Mouse (Mus musculus) midbrain, embryonic 13.5 days (tissue): ENCODE measurements around the gene Rad54l. TPM values are rescaled to one million over a fixed set of nuclear protein-coding genes. Genes with fewer than 3 reads are reported as not detected.

ENCODE experiments used
- ATAC-seq: fragments of 200-750 bp; cut with Nextera tagmentation; 2 replicates; pipeline ENCODE4 v1.8.0; 2017; ENCODE audit warnings: mild to moderate bottlenecking, moderate TSS enrichment, moderate library complexity
- H3K27ac ChIP-seq: fragments of 300-500 bp; sonication (generic); 2 replicates; pipeline ENCODE4 v1.5.1; 2015; ENCODE audit warnings: inconsistent platforms, mild to moderate bottlenecking, moderate library complexity
- H3K27me3 ChIP-seq: fragments of 300-500 bp; sonication (generic); 2 replicates; pipeline ENCODE4 v1.6.1; 2015; ENCODE audit warnings: mild to moderate bottlenecking, inconsistent platforms
- H3K36me3 ChIP-seq: fragments of 300-500 bp; sonication (generic); 2 replicates; pipeline ENCODE4 v1.6.1; 2015; ENCODE audit warnings: mild to moderate bottlenecking, inconsistent platforms
- H3K4me1 ChIP-seq: fragments of 300-500 bp; sonication (generic); replicated peaks from 2 replicates; pipeline ENCODE4 v1.6.1; 2015; ENCODE audit warnings: inconsistent platforms
- H3K4me2 ChIP-seq: fragments of 300-500 bp; sonication (generic); replicated peaks from 2 replicates; pipeline ENCODE4 v1.6.1; 2015; ENCODE audit warnings: moderate library complexity, mild to moderate bottlenecking, inconsistent platforms
- H3K4me3 ChIP-seq: fragments of 300-500 bp; sonication (generic); replicated peaks from 2 replicates; pipeline ENCODE4 v1.5.1; 2015; ENCODE audit warnings: mild to moderate bottlenecking, inconsistent platforms
- H3K9ac ChIP-seq: fragments of 300-500 bp; sonication (generic); replicated peaks from 2 replicates; pipeline ENCODE4 v1.6.1; 2015; ENCODE audit warnings: mild to moderate bottlenecking, inconsistent platforms
- H3K9me3 ChIP-seq: fragments of 300-500 bp; sonication (generic); 2 replicates; pipeline ENCODE4 v1.6.1; 2016; ENCODE audit warnings: mild to moderate bottlenecking, inconsistent platforms
- WGBS: fragments of 180-500 bp; shearing (Covaris S2); methylation state at CpG from one replicate; pipeline ENCODE4 v1.1.7; 2015; 5-methylcytosine and 5-hydroxymethylcytosine counted together
- polyA plus RNA-seq: library from polyadenylated mRNA; unstranded; fragments of >200 nt; fragmentation: Nextera tagmentation; extraction: Ambion mirVana; gene quantifications from 2 replicates; pipeline ENCODE4 v1.2.1, GENCODE M21; 2015

Rad54l gene
- polyA plus RNA-seq, 1 experiment from 2014 or later: 19.4 TPM

DNA sequence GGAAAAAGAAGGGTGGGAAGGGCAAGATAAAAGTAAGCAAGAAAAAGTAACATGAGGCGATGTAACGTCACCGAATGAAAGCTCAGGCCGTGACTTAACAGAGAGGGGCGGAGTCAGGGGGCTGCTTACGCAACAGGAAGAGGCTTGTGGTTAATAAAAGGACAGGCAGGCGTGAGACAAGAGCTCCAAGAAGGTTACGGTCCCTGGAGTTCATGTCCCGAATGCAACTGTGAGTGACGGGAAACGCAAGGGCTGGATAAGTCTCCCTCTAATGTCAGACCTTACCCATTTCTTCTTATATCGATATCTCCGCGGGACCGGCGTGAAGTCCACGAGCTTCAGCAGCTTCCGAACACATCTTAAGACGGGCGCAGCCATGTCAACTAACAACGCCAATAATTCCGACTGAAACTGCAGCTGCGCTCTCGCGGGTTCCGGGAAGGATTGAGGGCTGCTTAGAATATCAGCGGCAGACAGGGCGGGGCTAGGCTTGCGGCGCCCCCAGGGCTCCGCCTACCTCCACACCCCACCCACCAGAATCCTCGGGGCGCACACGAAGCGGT lies 70.0 kb downstream of the Rad54l start, which contains the start of gene Nsun4:
Nsun4 (minus strand) TSS at position 478 of the 563 bp plus-strand sequence.
- peak; percentile 96 for ATAC-seq
- Histone ChIP-seq H3K9ac (peak within 1 kb of the TSS; percentile 62), H3K4me1 (peaks cover 16% of the 10 kb centered on the region), H3K27ac (peak within 1 kb of the TSS; percentile 86), H3K36me3 (no peaks in the 10 kb centered on the region), H3K27me3 (no peaks in the 10 kb centered on the region), H3K9me3 (no peaks in the 10 kb centered on the region), H3K4me2 (peak within 1 kb of the TSS; percentile 68), H3K4me3 (peak within 1 kb of the TSS; percentile 58)
- WGBS: under 1% methylated on average over 35 of the region's 35 CpGs

DNA sequence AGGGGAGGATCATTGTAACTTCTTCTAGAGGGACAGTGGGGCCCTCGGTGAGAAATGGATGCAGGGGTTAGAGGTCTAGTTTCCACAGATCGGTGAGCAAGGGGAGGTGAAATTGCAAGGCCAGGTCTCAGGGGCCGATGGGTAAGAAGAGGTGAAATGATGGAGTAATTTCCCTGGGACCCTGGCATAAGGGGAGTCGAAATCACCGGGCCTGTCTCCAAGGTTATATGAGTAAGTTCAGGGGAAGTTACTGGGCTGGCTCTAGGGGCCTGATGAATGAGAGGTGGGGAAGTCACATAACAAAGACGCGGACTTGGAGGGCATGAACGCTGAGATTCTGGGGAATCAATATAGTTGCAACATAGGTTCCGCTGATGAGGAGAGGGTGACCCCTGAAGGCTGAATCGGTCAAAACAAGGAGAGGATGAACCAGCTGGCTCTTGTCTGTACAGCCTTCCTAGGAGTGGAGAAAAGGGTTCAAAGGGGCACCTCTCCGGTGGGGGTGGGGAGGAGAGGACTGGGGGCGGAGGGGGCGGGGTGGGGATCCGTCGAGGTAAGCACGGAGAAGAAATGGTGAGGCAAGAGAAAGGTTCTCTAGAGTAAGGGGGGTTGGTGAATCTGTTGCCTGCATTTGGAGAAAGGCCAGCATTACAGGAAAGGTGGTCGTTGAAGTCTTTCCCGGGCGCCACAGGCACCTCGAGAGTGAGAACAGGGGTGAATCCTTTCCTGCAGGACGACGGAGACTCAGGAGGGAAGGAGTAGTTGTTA lies 70.8 kb downstream of the Rad54l start:
- peak overlapping the region; percentile 58 for H3K4me3 ChIP-seq
- peak overlapping the region; percentile 62 for H3K9ac ChIP-seq
- no peaks in the 10 kb centered on the region for H3K27me3 ChIP-seq
- ATAC-seq: peak; percentile 44
- H3K9me3 ChIP-seq: no peaks in the 10 kb centered on the region
- WGBS: 9% methylated on average over 22 of the region's 22 CpGs
- peak overlapping the region; percentile 68 for H3K4me2 ChIP-seq
- peaks cover 6% of the 10 kb centered on the region for H3K36me3 ChIP-seq
- peak overlapping the region; percentile 86 for H3K27ac ChIP-seq
- H3K4me1 ChIP-seq: peaks cover 16% of the 10 kb centered on the region

DNA sequence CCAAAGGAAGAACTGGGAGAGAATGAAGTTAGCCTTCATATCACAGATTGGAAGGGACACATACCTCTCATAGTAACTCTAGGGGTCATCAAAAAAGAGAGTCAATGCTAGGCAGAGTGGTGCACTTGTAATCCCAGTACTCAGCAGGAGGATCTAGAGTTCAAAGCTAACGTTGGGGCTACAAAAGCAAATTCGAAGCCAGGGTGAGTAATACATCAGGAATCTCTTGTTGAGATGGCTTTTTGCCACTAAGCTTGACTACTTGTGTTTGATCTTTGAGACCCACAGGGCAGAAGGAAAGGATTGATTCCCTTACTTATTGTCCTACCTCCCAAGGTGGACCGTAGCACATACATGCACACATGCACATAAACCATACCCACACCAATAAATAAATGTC lies 74.3 kb downstream of the Rad54l start:
- 83% methylated on average over 3 of the region's 3 CpGs for WGBS
- no peak overlapping the region for H3K4me3 ChIP-seq
- no peak for ATAC-seq
- no peak overlapping the region for H3K27ac ChIP-seq
- peaks cover 12% of the 10 kb centered on the region for H3K36me3 ChIP-seq
- no peaks in the 10 kb centered on the region for H3K27me3 ChIP-seq
- no peak overlapping the region for H3K4me2 ChIP-seq
- H3K9me3 ChIP-seq: no peaks in the 10 kb centered on the region
- H3K9ac ChIP-seq: no peak overlapping the region
- H3K4me1 ChIP-seq: peaks cover 12% of the 10 kb centered on the region

DNA sequence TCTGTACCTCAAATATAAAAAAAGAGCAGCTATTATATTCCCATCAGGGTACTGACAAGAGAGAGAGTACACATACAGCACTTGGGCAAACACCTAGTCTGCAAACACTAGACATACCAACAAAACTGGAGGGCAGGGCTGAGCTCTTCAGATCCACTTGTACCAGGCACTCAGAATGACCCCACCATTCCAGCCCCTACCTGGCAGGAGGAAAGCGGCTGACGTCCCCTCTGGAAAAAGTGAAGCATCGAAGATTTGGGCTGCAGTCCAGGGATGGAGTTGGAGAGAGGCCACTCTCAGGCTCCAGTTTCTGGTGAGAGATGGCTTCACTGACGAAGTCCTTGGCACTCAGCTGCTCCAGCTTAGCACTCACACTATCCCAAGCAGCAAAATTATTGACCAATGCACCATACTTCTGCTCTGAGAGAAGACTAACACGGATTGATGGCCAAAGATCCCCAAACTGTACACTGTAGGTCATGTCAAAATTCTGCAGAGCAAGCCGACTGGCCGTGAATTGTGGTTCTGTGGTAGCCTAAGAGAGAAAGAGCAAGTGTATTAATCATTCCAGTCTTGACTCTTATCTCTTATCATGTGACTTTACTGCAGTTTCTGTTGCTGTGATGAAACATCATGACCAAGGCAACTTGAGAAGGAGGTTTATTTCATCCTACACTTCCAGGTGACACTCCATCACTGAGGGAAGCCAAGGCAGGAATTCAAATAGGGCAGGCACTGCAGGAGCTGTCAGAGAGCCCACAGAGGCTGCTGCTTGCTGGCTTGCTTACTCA lies 75.2 kb downstream of the Rad54l start:
- no peaks in the 10 kb centered on the region for H3K9me3 ChIP-seq
- H3K4me1 ChIP-seq: peaks cover 10% of the 10 kb centered on the region
- WGBS: 86% methylated on average over 7 of the region's 7 CpGs
- no peak overlapping the region for H3K4me2 ChIP-seq
- H3K4me3 ChIP-seq: no peak overlapping the region
- H3K9ac ChIP-seq: no peak overlapping the region
- H3K36me3 ChIP-seq: peaks cover 16% of the 10 kb centered on the region
- no peak for ATAC-seq
- H3K27ac ChIP-seq: no peak overlapping the region
- no peaks in the 10 kb centered on the region for H3K27me3 ChIP-seq

DNA sequence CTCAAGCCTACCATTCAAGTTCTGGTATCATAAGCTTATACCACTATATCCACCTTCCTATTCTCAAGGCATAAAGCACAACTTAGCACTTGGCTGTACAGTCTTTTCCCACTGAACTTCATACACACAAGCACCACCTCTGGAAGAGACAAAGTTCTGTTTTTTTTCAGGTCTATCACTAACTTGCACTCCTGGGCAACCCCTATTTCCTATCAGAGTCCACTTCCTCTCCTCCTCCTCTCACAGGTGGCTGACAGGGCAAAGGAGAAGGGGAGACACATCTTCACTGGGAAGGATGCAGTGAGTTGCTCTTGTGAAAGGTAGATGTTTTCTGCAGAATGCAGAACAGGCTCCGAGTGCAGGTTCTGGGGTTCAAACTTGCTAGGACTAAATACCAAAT lies 75.8 kb downstream of the Rad54l start:
- no peak overlapping the region for H3K4me3 ChIP-seq
- H3K36me3 ChIP-seq: peaks cover 20% of the 10 kb centered on the region
- no peak overlapping the region for H3K27ac ChIP-seq
- no peak overlapping the region for H3K9ac ChIP-seq
- H3K27me3 ChIP-seq: no peaks in the 10 kb centered on the region
- 98% methylated on average over 1 of the region's 1 CpGs for WGBS
- ATAC-seq: no peak
- H3K9me3 ChIP-seq: no peaks in the 10 kb centered on the region
- H3K4me2 ChIP-seq: no peak overlapping the region
- peaks cover 5% of the 10 kb centered on the region for H3K4me1 ChIP-seq

DNA sequence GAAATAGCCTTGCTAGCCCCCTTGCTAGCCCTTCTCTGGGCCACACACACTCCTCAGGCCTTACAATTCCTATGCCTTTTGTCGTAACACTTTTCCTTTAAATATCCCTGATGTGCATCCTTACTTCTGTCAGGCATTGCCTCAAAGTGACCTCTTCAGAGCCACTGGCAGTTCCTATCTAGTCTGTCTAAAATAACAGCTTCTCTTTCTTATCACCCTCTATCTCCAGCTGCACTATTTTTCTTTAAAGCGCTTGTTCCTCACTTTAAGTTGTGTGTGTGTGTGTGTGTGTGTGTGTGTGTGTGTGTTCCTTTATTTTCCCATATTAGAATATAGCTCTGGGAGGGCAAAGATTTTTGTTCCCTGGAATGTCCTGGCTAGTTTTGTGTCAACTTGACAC lies 76.9 kb downstream of the Rad54l start:
- H3K4me1 ChIP-seq: no peaks in the 10 kb centered on the region
- peaks cover 27% of the 10 kb centered on the region for H3K36me3 ChIP-seq
- WGBS: 96% methylated on average over 2 of the region's 2 CpGs
- H3K9ac ChIP-seq: no peak overlapping the region
- ATAC-seq: no peak
- no peaks in the 10 kb centered on the region for H3K27me3 ChIP-seq
- no peak overlapping the region for H3K4me2 ChIP-seq
- no peak overlapping the region for H3K4me3 ChIP-seq
- H3K27ac ChIP-seq: no peak overlapping the region
- no peaks in the 10 kb centered on the region for H3K9me3 ChIP-seq

Other genes with a start within 250 kb of the Rad54l start
- 0.24 TPM in 1 of 2 replicates, not detected in the other for gene Kncn, start 239.3 kb downstream of the Rad54l start, polyA plus RNA-seq
- 0.12 and 0.32 TPM in 2 replicates for gene 6430628N08Rik, start 233.0 kb downstream of the Rad54l start, polyA plus RNA-seq
- 10.9 and 11.7 TPM in 2 replicates for gene Dmbx1, start 183.8 kb downstream of the Rad54l start, polyA plus RNA-seq
- gene Faah, start 105.8 kb downstream of the Rad54l start, polyA plus RNA-seq: 9.5 and 11.3 TPM in 2 replicates
- gene Nsun4, start 69.8 kb downstream of the Rad54l start, polyA plus RNA-seq: 17.5 and 17.9 TPM in 2 replicates
- gene Uqcrh, start 48.6 kb downstream of the Rad54l start, polyA plus RNA-seq: 434 and 439 TPM in 2 replicates
- gene Lrrc41, start 48.4 kb downstream of the Rad54l start, polyA plus RNA-seq: 62.1 and 67.1 TPM in 2 replicates
- gene Pomgnt1, start 150 bp upstream of the Rad54l start, polyA plus RNA-seq: 51.8 and 56.9 TPM in 2 replicates
- 1.5 and 2.2 TPM in 2 replicates for gene Lurap1, start 27.6 kb upstream of the Rad54l start, polyA plus RNA-seq
- gene Tspan1, start 43.9 kb upstream of the Rad54l start, polyA plus RNA-seq: 0.11 TPM in 1 of 2 replicates, not detected in the other
- gene 1700042G07Rik, start 49.7 kb upstream of the Rad54l start, polyA plus RNA-seq: not detected in 2 replicates
- gene Gm49337, start 49.7 kb upstream of the Rad54l start, polyA plus RNA-seq: not detected in 2 replicates
- gene Pik3r3, start 97.9 kb upstream of the Rad54l start, polyA plus RNA-seq: 111 TPM in 2 replicates